Mouse (Mus musculus) heart, embryonic 11.5 days (tissue): ENCODE results near the gene Scube1. TPM values are rescaled to one million over a fixed set of nuclear protein-coding genes. Genes with fewer than 3 reads are reported as not detected.
A peak's percentile ranks its signal among the peaks of the same experiment; 100 is the strongest.

Experiments used
- ATAC-seq: fragments of 200-750 bp; cut with Nextera tagmentation; replicated peaks from 2 replicates; pipeline ENCODE4 v1.8.0; 2017; ENCODE audit warnings: moderate library complexity; ENCODE audit not compliant: insufficient number of reproducible peaks, low FRiP score, low TSS enrichment
- H3K27ac ChIP-seq: fragments of 300-500 bp; sonication (generic); 2 replicates; pipeline ENCODE4 v1.5.1; 2014; ENCODE audit warnings: mild to moderate bottlenecking, low read depth, low read length
- H3K27me3 ChIP-seq: fragments of 300-500 bp; sonication (generic); 2 replicates; pipeline ENCODE4 v1.6.1; 2014; ENCODE audit warnings: mild to moderate bottlenecking, low read length, mixed read lengths; ENCODE audit not compliant: control insufficient read depth, insufficient read depth
- H3K36me3 ChIP-seq: fragments of 300-500 bp; sonication (generic); 2 replicates; pipeline ENCODE4 v1.6.1; 2014; ENCODE audit warnings: mild to moderate bottlenecking, low read length, moderate library complexity, mixed read lengths; ENCODE audit not compliant: control insufficient read depth, insufficient read depth
- H3K4me1 ChIP-seq: fragments of 300-500 bp; sonication (generic); 2 replicates; pipeline ENCODE4 v1.6.1; 2014; ENCODE audit warnings: low read length; ENCODE audit not compliant: control insufficient read depth, insufficient read depth
- H3K4me2 ChIP-seq: fragments of 300-500 bp; sonication (generic); 2 replicates; pipeline ENCODE4 v1.6.1; 2014; ENCODE audit warnings: mild to moderate bottlenecking, moderate library complexity
- H3K4me3 ChIP-seq: fragments of 300-500 bp; sonication (generic); 2 replicates; pipeline ENCODE4 v1.5.1; 2014; ENCODE audit warnings: low read depth, low read length
- H3K9ac ChIP-seq: fragments of 300-500 bp; sonication (generic); 2 replicates; pipeline ENCODE4 v1.6.1; 2014; ENCODE audit warnings: mild to moderate bottlenecking, low read depth, low read length, moderate library complexity
- H3K9me3 ChIP-seq: fragments of 300-500 bp; sonication (generic); replicated peaks from 2 replicates; pipeline ENCODE4 v1.6.1; 2016; ENCODE audit warnings: low read length; ENCODE audit not compliant: control insufficient read depth
- WGBS: fragments of 180-500 bp; shearing (Covaris S2); extraction: QIAGEN DNeasy Blood & Tissue Kit; methylation state at CpG from one replicate; pipeline ENCODE4 v1.1.7; 2014; ENCODE audit not compliant: insufficient replicate concordance; 5-methylcytosine and 5-hydroxymethylcytosine counted together
- polyA plus RNA-seq: library from polyadenylated mRNA; unstranded; fragments of >200 nt; fragmentation: Nextera tagmentation; extraction: Ambion mirVana; gene quantifications from 2 replicates; pipeline ENCODE4 v1.2.1, GENCODE M21; 2014

Scube1 gene
- polyA plus RNA-seq, 1 experiment from 2014 or later, result 9.3 TPM

DNA sequence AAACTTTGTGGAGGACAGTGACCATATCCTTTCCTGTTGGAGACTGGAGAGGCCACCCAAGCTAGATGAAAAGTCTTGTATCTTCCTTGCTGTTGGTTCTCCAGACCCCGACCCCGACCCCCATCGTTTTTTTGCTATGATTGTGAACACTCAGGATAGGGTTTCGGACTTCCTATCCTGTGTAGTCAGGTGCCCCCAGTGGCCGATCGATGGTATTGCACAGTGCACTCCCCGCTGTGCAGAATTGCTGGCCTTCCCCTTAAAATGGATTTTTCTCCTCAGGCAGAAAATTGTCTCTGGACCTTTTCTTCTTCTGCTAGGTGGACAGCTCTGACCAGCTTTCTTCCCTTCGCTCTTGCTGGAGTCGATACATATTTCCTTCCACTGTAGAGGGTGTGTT lies 31.9 kb upstream of the Scube1 start:
- no peaks in the 10 kb centered on the region for H3K4me1 ChIP-seq
- H3K36me3 ChIP-seq, result no peaks in the 10 kb centered on the region; the same call in 1 of the 2 replicates
- no peaks in the 10 kb centered on the region for H3K9me3 ChIP-seq
- H3K4me2 ChIP-seq, result no peak overlapping the region
- no peak overlapping the region for H3K9ac ChIP-seq
- H3K4me3 ChIP-seq, result no peak overlapping the region
- H3K27me3 ChIP-seq, result peaks cover 2% of the 10 kb centered on the region; the same call in 1 of the 2 replicates
- 23% methylated on average over 9 of the region's 9 CpGs for WGBS
- no peak overlapping the region for H3K27ac ChIP-seq
- no peak for ATAC-seq

DNA sequence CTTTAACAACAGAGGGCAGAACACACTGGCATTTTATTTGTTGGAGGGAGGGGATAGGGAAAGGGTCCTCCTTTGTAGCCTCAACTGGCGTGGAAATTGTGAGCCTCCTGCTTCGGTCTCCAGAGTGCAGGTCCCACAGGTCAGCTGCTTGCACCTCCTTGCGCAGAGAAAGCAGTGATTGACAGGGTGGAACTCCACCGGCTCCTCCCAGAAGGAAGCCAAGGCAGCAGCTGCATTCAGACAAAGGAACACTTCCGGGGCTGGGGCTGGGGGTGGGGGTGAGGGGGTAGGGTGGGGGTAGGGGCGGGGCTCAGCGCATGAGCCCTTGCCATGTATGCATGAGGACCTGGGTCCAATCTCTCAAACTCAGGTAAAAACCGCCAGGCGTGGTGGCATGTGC lies 24.6 kb upstream of the Scube1 start:
- 58% methylated on average over 8 of the region's 9 CpGs for WGBS
- no peak for ATAC-seq
- H3K27me3 ChIP-seq, result no peaks in the 10 kb centered on the region
- no peak overlapping the region for H3K27ac ChIP-seq
- no peak overlapping the region for H3K9ac ChIP-seq
- no peaks in the 10 kb centered on the region for H3K9me3 ChIP-seq
- H3K4me2 ChIP-seq, result no peak overlapping the region
- no peaks in the 10 kb centered on the region; the same call in 1 of the 2 replicates for H3K36me3 ChIP-seq
- peaks cover 3% of the 10 kb centered on the region; the same call in 1 of the 2 replicates for H3K4me1 ChIP-seq
- no peak overlapping the region for H3K4me3 ChIP-seq

DNA sequence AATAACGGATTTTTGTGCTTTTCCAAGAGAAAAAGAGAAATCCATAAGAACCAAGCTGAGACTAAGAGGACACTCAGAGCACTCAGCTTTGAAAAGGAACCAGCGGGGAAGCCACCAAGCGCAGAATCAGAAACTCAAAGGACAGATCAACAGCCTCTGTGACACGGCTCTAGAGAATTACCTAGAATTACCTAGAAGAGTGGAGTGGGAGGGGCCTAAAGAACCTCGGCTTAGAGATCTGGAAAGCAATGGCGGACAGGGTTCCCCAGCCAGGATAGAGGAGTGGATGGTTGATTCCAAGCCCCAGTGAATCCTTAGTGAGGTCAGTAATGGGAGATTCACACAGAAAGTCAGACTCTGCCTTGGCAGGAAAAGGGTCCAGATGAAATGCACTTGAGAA lies 24.2 kb upstream of the Scube1 start:
- no peaks in the 10 kb centered on the region for H3K27me3 ChIP-seq
- H3K4me3 ChIP-seq, result no peak overlapping the region
- H3K4me2 ChIP-seq, result no peak overlapping the region
- WGBS, result 78% methylated on average over 6 of the region's 6 CpGs
- no peaks in the 10 kb centered on the region for H3K9me3 ChIP-seq
- H3K36me3 ChIP-seq, result no peaks in the 10 kb centered on the region
- H3K9ac ChIP-seq, result no peak overlapping the region
- no peak overlapping the region for H3K27ac ChIP-seq
- H3K4me1 ChIP-seq, result peaks cover 3% of the 10 kb centered on the region; the same call in 1 of the 2 replicates
- ATAC-seq, result no peak

DNA sequence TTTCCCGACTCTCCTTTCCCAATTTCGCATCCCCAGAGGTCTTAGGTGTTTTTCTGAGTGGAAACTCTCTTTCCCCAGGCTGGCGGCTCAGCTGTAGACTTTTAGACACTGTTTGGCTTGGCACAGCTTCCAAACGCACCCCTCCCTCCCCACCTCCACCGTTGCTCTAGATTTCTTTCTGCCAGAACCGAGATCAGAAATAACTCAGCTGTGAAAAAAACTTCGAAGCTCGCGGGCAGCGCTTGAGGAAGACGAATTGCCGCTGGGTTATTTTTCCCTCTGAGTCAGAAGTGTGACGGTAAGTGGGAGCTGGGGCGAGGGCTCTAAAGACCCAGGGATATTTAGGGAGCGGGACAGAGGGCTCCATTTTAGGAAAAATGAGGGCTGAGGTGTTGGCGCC lies 21.5 kb upstream of the Scube1 start:
- WGBS, result 50% methylated on average over 16 of the region's 16 CpGs
- no peak overlapping the region for H3K27ac ChIP-seq
- no peak overlapping the region for H3K4me3 ChIP-seq
- ATAC-seq, result no peak
- no peaks in the 10 kb centered on the region for H3K36me3 ChIP-seq
- no peaks in the 10 kb centered on the region for H3K9me3 ChIP-seq
- H3K4me1 ChIP-seq, result peaks cover 6% of the 10 kb centered on the region
- no peak overlapping the region for H3K9ac ChIP-seq
- no peak overlapping the region for H3K4me2 ChIP-seq
- no peaks in the 10 kb centered on the region for H3K27me3 ChIP-seq

DNA sequence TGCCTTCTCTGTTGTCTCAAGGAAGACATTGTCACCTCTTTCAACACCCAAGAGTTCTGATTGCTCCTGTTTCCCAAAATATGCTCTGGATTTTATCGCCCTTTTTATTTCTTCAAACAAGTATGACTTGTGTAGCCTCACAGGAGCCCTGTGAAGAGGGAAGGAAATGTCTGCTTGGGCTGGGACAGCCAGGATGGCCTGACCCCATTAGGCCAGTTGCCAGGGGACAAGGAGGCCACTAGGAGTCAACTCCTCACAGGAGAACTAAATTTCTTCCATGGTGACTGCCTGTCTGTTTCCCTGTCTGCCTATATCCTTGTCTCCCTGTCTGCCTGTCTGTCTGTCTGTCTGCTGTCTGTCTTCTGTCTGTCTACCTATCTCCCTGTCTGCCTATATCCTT lies 17.2 kb upstream of the Scube1 start:
- Histone ChIP-seq H3K4me3 (no peak overlapping the region), H3K27ac (no peak overlapping the region), H3K27me3 (no peaks in the 10 kb centered on the region), H3K4me2 (no peak overlapping the region), H3K4me1 (peaks cover 12% of the 10 kb centered on the region), H3K9me3 (no peaks in the 10 kb centered on the region), H3K9ac (no peak overlapping the region), H3K36me3 (no peaks in the 10 kb centered on the region)
- WGBS, result 72% methylated on average over 1 of the region's 1 CpGs
- ATAC-seq, result no peak

DNA sequence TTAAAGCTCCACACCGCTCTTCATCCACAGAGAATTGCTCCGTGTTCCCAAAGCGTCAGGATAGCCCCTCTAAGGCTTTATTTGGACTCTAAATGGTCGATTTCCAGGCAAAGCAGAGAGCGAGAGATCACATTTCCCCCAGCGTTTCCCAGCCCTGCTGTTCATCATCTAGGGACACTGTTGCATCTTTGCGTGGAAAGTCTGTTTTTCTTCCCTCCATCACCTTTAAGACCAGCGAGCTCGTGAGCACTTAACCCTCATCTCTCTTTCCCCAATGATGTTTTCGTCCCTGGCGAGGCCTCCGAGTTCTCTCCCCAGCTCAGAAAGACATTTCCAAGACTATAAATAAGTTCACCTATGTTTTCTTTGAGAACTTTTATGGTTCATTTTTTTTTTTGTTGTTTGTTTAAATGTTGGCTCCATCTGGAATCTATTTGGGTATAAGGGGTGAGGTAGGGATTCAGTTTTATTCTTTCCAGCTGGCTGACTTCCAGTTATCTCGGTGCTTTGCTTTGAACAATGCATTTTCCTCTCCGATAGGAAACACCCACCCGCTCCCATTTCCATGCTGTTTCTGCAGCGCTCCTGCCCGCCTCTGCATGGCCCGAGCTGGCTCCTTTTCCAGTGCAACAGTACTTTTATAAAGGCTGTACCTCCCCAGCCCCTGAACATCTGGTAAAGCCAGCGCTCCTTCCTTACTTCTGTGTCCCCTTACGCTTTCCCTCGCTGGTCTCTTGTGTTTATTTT lies 16.0 kb upstream of the Scube1 start:
- Histone ChIP-seq H3K27ac (0 out of 2 replicates have a peak overlapping the region, but pooled peaks have one; percentile 1), H3K9me3 (no peaks in the 10 kb centered on the region), H3K9ac (no peak overlapping the region), H3K4me1 (peaks cover 15% of the 10 kb centered on the region), H3K27me3 (no peaks in the 10 kb centered on the region), H3K4me2 (peak overlapping the region; percentile 14; the same call in 1 of the 2 replicates), H3K36me3 (no peaks in the 10 kb centered on the region), H3K4me3 (no peak overlapping the region)
- WGBS, result 31% methylated on average over 21 of the region's 21 CpGs
- ATAC-seq, result no peak

DNA sequence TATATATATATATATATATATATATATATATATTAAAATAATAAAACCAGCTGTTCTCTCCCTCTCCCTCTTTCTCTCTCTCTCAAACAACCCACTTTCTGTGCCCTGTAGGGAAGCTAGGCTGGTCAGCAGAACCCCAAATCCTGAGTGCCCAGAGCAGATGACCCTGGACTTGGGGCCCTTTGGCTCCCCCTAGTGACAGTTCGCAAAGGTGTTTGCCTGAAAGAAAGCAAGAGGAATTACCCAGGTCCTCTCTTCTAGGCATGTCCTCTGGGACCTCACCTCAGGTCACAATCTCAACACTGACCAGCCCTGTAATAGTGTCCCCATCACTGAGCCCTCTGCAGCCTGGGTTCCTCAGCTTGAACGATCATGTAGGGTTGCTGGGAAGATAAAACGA lies 2.8 kb upstream of the Scube1 start:
- H3K4me1 ChIP-seq, result peaks cover 11% of the 10 kb centered on the region
- H3K9me3 ChIP-seq, result no peaks in the 10 kb centered on the region
- 23% methylated on average over 3 of the region's 3 CpGs for WGBS
- H3K9ac ChIP-seq, result no peak overlapping the region
- no peak overlapping the region for H3K27ac ChIP-seq
- no peak for ATAC-seq
- no peaks in the 10 kb centered on the region for H3K36me3 ChIP-seq
- peaks cover 46% of the 10 kb centered on the region for H3K27me3 ChIP-seq
- no peak overlapping the region for H3K4me3 ChIP-seq
- H3K4me2 ChIP-seq, result no peak overlapping the region

DNA sequence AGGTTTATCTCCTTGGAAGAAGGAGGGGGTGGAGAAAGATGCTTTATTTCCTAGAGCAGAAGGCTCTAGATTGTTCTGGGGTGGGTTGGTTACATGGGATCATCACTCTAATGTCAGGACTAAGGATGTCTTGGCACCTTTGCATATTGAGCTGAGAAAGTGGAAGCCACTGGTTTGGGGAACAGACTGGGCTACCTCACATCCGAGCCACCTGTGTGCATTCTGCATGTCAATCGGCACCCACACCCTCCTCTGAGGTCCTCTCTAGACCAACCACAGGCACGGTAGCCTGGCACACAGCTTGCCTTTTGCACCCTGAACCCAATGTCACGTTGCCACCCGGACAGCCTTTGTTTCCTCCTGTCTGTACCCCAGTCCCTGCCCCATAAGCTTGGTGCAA lies 1.9 kb upstream of the Scube1 start:
- no peak for ATAC-seq
- 78% methylated on average over 5 of the region's 5 CpGs for WGBS
- Histone ChIP-seq H3K9ac (no peak overlapping the region), H3K4me2 (no peak overlapping the region), H3K9me3 (no peaks in the 10 kb centered on the region), H3K4me3 (no peak overlapping the region), H3K36me3 (no peaks in the 10 kb centered on the region), H3K27ac (no peak overlapping the region), H3K4me1 (peaks cover 11% of the 10 kb centered on the region), H3K27me3 (peaks cover 51% of the 10 kb centered on the region)
